Mouse (Mus musculus) embryonic facial prominence, embryonic 14.5 days (tissue): ENCODE measurements at regions not wholly inside any gene's neighbourhood (a gene's known extent, or its start where the extent isn't known, plus 50 kb on each side); places are given as distances from the start of the nearest gene placed in this dataset.
"Not testable (repeated sequence)": the region's sequence is repeated elsewhere in the genome, so short reads cannot be mapped to it uniquely, and the experiment has no call there.

Experiments used
- ATAC-seq: fragments of 200-750 bp; cut with Nextera tagmentation; 2 replicates; pipeline ENCODE4 v1.8.0; 2017; ENCODE audit warnings: low read depth, moderate number of reproducible peaks, moderate TSS enrichment
- DNase-seq: peaks from one replicate; pipeline ENCODE4 v3.0.0-alpha.2; 2015; ENCODE audit warnings: low spot score
- H3K27ac ChIP-seq: fragments of 300-500 bp; sonication (generic); replicated peaks from 2 replicates; pipeline ENCODE4 v1.5.1; 2014; ENCODE audit warnings: low read depth, mild to moderate bottlenecking, low read length, moderate library complexity
- H3K27me3 ChIP-seq: fragments of 300-500 bp; sonication (generic); replicated peaks from 2 replicates; pipeline ENCODE4 v1.6.1; 2014; ENCODE audit warnings: low read length; ENCODE audit not compliant: control insufficient read depth, insufficient read depth
- H3K36me3 ChIP-seq: fragments of 300-500 bp; sonication (generic); 2 replicates; pipeline ENCODE4 v1.6.1; 2014; ENCODE audit warnings: low read length, mixed read lengths; ENCODE audit not compliant: control insufficient read depth, insufficient read depth
- H3K4me1 ChIP-seq: fragments of 300-500 bp; sonication (generic); 2 replicates; pipeline ENCODE4 v1.6.1; 2014; ENCODE audit warnings: antibody characterized with exemption, low read length; ENCODE audit not compliant: control insufficient read depth, insufficient read depth
- H3K4me2 ChIP-seq: fragments of 300-500 bp; sonication (generic); 2 replicates; pipeline ENCODE4 v1.6.1; 2014; ENCODE audit warnings: low read depth, mild to moderate bottlenecking, low read length, moderate library complexity, mixed read lengths
- H3K4me3 ChIP-seq: fragments of 300-500 bp; sonication (generic); 2 replicates; pipeline ENCODE4 v1.5.1; 2014; ENCODE audit warnings: low read depth, mild to moderate bottlenecking, low read length
- H3K9ac ChIP-seq: fragments of 300-500 bp; sonication (generic); 2 replicates; pipeline ENCODE4 v1.6.1; 2014; ENCODE audit warnings: low read depth, mild to moderate bottlenecking, low read length, moderate library complexity, mixed read lengths
- H3K9me3 ChIP-seq: fragments of 300-500 bp; sonication (generic); 2 replicates; pipeline ENCODE4 v1.6.1; 2016; ENCODE audit warnings: low read length; ENCODE audit not compliant: control insufficient read depth
- WGBS: fragments of 180-500 bp; shearing (Covaris S2); extraction: QIAGEN DNeasy Blood & Tissue Kit; methylation state at CpG from one replicate; pipeline ENCODE4 v1.1.7; 2014; 5-methylcytosine and 5-hydroxymethylcytosine counted together

- Histone ChIP-seq H3K9me3 (no peaks in the 10 kb centered on the region), H3K4me2 (no peak overlapping the region), H3K4me3 (no peak overlapping the region), H3K4me1 (no peaks in the 10 kb centered on the region), H3K9ac (no peak overlapping the region), H3K27me3 (no peaks in the 10 kb centered on the region), H3K27ac (no peak overlapping the region), H3K36me3 (no peaks in the 10 kb centered on the region)
- no peak for DNase-seq
- no peak for ATAC-seq
- WGBS = 85% methylated on average over 2 of the region's 2 CpGs
Observed at GRCm38 (mm10) chr3:5806947-5807575, 56.5 kb downstream of the Gm8797 start.

GRCm38 (mm10) chr3:5811071-5811590 lies 60.5 kb downstream of the Gm8797 start:
- DNase-seq = peak; percentile 12
- WGBS = 60% methylated on average over 3 of the region's 3 CpGs

GRCm38 (mm10) chr3:5820243-5820642 lies 69.6 kb downstream of the Gm8797 start:
- not testable (repeated sequence) for H3K9me3 ChIP-seq, H3K36me3 ChIP-seq, H3K4me3 ChIP-seq, H3K4me1 ChIP-seq, H3K27ac ChIP-seq, ATAC-seq, DNase-seq, H3K9ac ChIP-seq, H3K4me2 ChIP-seq, H3K27me3 ChIP-seq
- 75% methylated on average over 7 of the region's 7 CpGs for WGBS

More at GRCm38 (mm10) chr3:5811071-5811590, 60.5 kb downstream of the Gm8797 start:
- Histone ChIP-seq H3K9ac (no peak overlapping the region), H3K9me3 (no peaks in the 10 kb centered on the region), H3K4me1 (no peaks in the 10 kb centered on the region), H3K4me3 (no peak overlapping the region), H3K27ac (no peak overlapping the region), H3K27me3 (no peaks in the 10 kb centered on the region), H3K4me2 (no peak overlapping the region), H3K36me3 (no peaks in the 10 kb centered on the region)
- no peak for ATAC-seq

- not testable (repeated sequence) for H3K4me2 ChIP-seq, H3K4me3 ChIP-seq, ATAC-seq, H3K4me1 ChIP-seq, H3K27me3 ChIP-seq, DNase-seq, H3K9me3 ChIP-seq, H3K36me3 ChIP-seq, H3K9ac ChIP-seq, H3K27ac ChIP-seq
- WGBS = 38% methylated on average over 18 of the region's 20 CpGs
Observed at GRCm38 (mm10) chr3:5860237-5860636, 109.6 kb downstream of the Gm8797 start.

- Histone ChIP-seq H3K36me3 (no peaks in the 10 kb centered on the region), H3K4me3 (no peak overlapping the region), H3K27ac (no peak overlapping the region), H3K9ac (no peak overlapping the region), H3K9me3 (no peaks in the 10 kb centered on the region), H3K27me3 (no peaks in the 10 kb centered on the region), H3K4me2 (no peak overlapping the region), H3K4me1 (no peaks in the 10 kb centered on the region)
- DNase-seq (no peak), ATAC-seq (no peak)
- WGBS = 56% methylated on average over 2 of the region's 2 CpGs
Observed at GRCm38 (mm10) chr3:5870407-5870806, 119.8 kb downstream of the Gm8797 start.

GRCm38 (mm10) chr3:5879113-5879512 lies 128.5 kb downstream of the Gm8797 start:
- ATAC-seq (no peak), DNase-seq (no peak)
- H3K27ac ChIP-seq = no peak overlapping the region
- H3K9ac ChIP-seq = no peak overlapping the region
- H3K9me3 ChIP-seq = no peaks in the 10 kb centered on the region
- no peak overlapping the region for H3K4me3 ChIP-seq
- H3K36me3 ChIP-seq = no peaks in the 10 kb centered on the region
- H3K4me2 ChIP-seq = no peak overlapping the region
- no peaks in the 10 kb centered on the region for H3K4me1 ChIP-seq
- no peaks in the 10 kb centered on the region for H3K27me3 ChIP-seq

GRCm38 (mm10) chr3:5917536-5917935 lies 166.9 kb downstream of the Gm8797 start:
- H3K27ac ChIP-seq = no peak overlapping the region
- no peaks in the 10 kb centered on the region for H3K4me1 ChIP-seq
- 71% methylated on average over 1 of the region's 1 CpGs for WGBS
- no peak overlapping the region for H3K9ac ChIP-seq
- no peak for DNase-seq
- H3K36me3 ChIP-seq = no peaks in the 10 kb centered on the region
- no peaks in the 10 kb centered on the region for H3K27me3 ChIP-seq
- H3K4me2 ChIP-seq = no peak overlapping the region
- no peak for ATAC-seq
- H3K9me3 ChIP-seq = no peaks in the 10 kb centered on the region
- H3K4me3 ChIP-seq = no peak overlapping the region

- not testable (repeated sequence) for H3K27ac ChIP-seq, H3K36me3 ChIP-seq, H3K4me3 ChIP-seq, H3K9me3 ChIP-seq, H3K9ac ChIP-seq, ATAC-seq, DNase-seq, H3K4me2 ChIP-seq, H3K27me3 ChIP-seq, H3K4me1 ChIP-seq
- 89% methylated on average over 10 of the region's 11 CpGs for WGBS
Observed at GRCm38 (mm10) chr3:5950243-5950642, 199.6 kb downstream of the Gm8797 start.

- not testable (repeated sequence) for H3K9ac ChIP-seq, H3K4me1 ChIP-seq, DNase-seq, H3K27ac ChIP-seq, H3K27me3 ChIP-seq, ATAC-seq, H3K36me3 ChIP-seq, H3K4me2 ChIP-seq, H3K9me3 ChIP-seq, H3K4me3 ChIP-seq
- 77% methylated on average over 5 of the region's 5 CpGs for WGBS
Observed at GRCm38 (mm10) chr3:5989011-5989645, 238.5 kb downstream of the Gm8797 start.
